Mouse (Mus musculus) adrenal gland, adult 18-20 months (tissue): Measurements from ENCODE around the gene Gfod1. TPM values are rescaled to one million over a fixed set of nuclear protein-coding genes. Genes with fewer than 3 reads are reported as not detected.

Source experiments
- DNase-seq, 2 experiments: peaks; one replicate each; pipeline ENCODE4 v3.0.0; 2021 to 2022; ENCODE audit warnings: low spot score in 2 of 2
- total RNA-seq, 2 experiments: library from RNA; stranded (reverse); gene quantifications; 1 replicate in 1 of 2; 2 replicates in 1 of 2; pipeline ENCODE4 v1.2.3; 2021

The Gfod1 gene
- total RNA-seq, 2 experiments from 2014 or later: 10.2 to 13.8 TPM

GRCm38 (mm10) chr13:43171020-43171710 lies 132.8 kb downstream of the Gfod1 start, which contains the start of gene Tbc1d7:
Tbc1d7 (minus strand) TSS chr13:43171501.
- peak; percentile 99 to 100 for DNase-seq

GRCm38 (mm10) chr13:43167721-43168120 lies 136.3 kb downstream of the Gfod1 start:
- DNase-seq: no peak

- no peak for DNase-seq
These were observed 144.5 kb downstream of the Gfod1 start for GRCm38 (mm10) chr13:43159429-43159828.

- no peak for DNase-seq
These were observed 145.7 kb downstream of the Gfod1 start for GRCm38 (mm10) chr13:43158281-43158680.

- no peak for DNase-seq
These were observed 146.6 kb downstream of the Gfod1 start for GRCm38 (mm10) chr13:43157370-43157769.

- no peak for DNase-seq
These were observed 151.9 kb downstream of the Gfod1 start for GRCm38 (mm10) chr13:43152005-43152520.

- DNase-seq: no peak
These were observed 154.3 kb downstream of the Gfod1 start for GRCm38 (mm10) chr13:43149661-43150060.

GRCm38 (mm10) chr13:43148692-43149091 lies 155.3 kb downstream of the Gfod1 start:
- no peak for DNase-seq

- no peak for DNase-seq
These were observed 157.3 kb downstream of the Gfod1 start for GRCm38 (mm10) chr13:43146515-43147258.

Other genes starting within 250 kb of the Gfod1 start
- gene Tbc1d7, start 132.7 kb downstream of the Gfod1 start, total RNA-seq: 10 to 100 TPM; 11.4 to 13.5 TPM
- gene Sirt5, start 61.3 kb upstream of the Gfod1 start, total RNA-seq: 10 to 100 TPM; 26.8 to 32.7 TPM
- gene Nol7, start 94.2 kb upstream of the Gfod1 start, total RNA-seq: 100 to 1,000 TPM; 104 to 107 TPM
- 10 to 100 TPM; 57.4 to 73.0 TPM for gene Ranbp9, start 177.1 kb upstream of the Gfod1 start, total RNA-seq